Mouse (Mus musculus): ENCODE measurements around the gene Atxn10. TPM values are rescaled to one million over a fixed set of nuclear protein-coding genes. Genes with fewer than 3 reads are reported as not detected.

Gene Atxn10
- total RNA-seq, 4 experiments from 2014 or later, result 289 to 291 (median 289) TPM

GRCm38 (mm10) chr15:85466456-85467067, 130.5 kb downstream of the Atxn10 start:
- no peak for DNase-seq (ENCODE audit: low spot score in 2 of 2)

GRCm38 (mm10) chr15:85469401-85469800, 133.4 kb downstream of the Atxn10 start:
- DNase-seq (ENCODE audit: low spot score in 2 of 2), result no peak

DNA sequence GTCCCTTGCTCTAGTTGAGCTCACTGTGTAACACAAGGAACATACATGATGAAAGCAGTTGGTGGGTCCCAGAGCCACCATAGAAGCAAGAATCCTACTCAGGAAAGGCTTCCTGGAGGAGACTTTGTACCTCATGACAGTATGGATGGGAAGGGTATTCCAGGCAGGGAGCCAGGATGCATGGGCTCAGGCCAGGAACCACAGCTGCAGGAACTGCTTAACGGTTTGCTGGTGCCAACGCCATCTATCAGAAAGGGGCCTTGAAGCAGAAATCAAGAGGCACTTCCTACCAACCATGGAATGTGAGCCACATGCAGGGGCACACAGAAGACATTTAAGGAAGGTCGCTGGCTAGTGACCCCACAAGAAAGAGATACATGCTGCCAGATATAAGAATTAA, 138.7 kb downstream of the Atxn10 start:
- no peak for DNase-seq (ENCODE audit: low spot score in 2 of 2)

DNA sequence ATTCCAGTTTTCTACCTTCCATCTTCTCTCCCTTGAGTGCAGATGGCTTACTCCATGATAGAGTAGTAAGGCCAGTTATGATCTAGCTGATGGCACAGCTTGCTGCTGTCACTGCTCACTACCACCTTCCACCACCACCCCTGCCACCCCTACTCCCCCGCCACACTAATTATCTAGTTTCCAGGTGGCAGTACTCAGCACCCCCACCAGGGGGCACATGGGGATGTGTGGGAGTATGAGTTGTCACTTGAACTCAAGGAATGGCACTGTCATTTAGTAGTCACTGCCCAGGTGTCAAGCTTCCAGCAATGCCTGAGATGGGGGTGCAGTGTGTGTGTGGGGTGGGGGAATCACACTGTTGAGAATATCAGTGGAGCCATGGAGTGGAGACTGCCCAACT, 141.5 kb downstream of the Atxn10 start:
- DNase-seq (ENCODE audit: low spot score in 2 of 2), result peak in 1 of 2 experiments; percentile 58

GRCm38 (mm10) chr15:85479365-85479764, 143.3 kb downstream of the Atxn10 start:
- no peak for DNase-seq (ENCODE audit: low spot score in 2 of 2)

- DNase-seq (ENCODE audit: low spot score in 2 of 2), result no peak
Observed at GRCm38 (mm10) chr15:85479919-85480318, 143.9 kb downstream of the Atxn10 start.

- no peak for DNase-seq (ENCODE audit: low spot score in 2 of 2)
Observed at GRCm38 (mm10) chr15:85480630-85481029, 144.6 kb downstream of the Atxn10 start.

GRCm38 (mm10) chr15:85488900-85489299, 152.9 kb downstream of the Atxn10 start:
- DNase-seq (ENCODE audit: low spot score in 2 of 2), result no peak

GRCm38 (mm10) chr15:85489751-85490150, 153.7 kb downstream of the Atxn10 start:
- no peak for DNase-seq (ENCODE audit: low spot score in 2 of 2)

DNA sequence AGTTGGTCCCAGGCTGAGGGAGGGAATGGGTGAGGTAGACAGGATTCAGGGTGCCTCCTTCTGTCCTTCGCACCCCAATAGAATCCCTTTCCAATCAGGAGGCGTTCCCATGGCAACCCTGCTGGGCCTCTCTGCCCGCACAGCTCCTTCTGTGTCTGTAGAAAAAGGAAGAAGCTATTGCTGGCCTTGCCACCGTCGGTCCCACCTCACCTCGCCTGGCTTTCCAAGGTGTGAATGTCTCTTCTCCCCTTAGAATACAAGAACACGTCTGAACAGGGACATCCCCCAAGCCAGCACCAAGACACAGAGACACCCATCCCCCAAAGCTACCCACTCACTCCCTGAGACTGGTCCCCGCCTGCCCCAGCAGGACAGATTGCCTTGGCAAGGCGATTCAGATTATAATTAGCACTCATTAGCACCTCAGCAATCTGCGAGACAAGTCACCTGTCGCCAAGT, 158.1 kb downstream of the Atxn10 start:
- DNase-seq (ENCODE audit: low spot score in 2 of 2), result peak; percentile 79 to 82

GRCm38 (mm10) chr15:85497548-85497947, 161.5 kb downstream of the Atxn10 start:
- no peak for DNase-seq (ENCODE audit: low spot score in 2 of 2)

DNA sequence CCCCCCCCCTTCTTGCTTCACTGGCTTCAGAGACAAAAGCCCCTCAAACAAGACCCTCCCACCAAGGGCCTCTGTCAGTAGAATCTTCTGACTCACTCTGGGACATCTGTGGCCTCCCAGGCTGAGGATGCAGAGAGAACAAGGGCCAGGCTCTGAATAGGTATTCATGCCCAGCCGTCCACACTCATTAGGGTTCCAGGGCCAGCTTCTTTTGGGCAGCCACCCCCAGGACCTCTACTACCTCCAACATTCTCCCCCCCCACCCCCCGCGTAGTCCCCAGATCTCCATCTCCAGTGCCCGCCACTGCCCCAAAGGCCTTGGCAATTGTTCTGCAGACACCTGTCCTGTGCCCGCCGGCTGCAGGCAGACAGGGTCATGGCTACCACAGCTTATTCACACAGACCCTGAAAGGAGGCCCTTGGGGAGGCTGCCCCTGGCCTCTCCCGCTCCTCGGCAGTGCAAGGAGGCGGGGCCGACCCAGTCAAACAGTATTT, 162.0 kb downstream of the Atxn10 start:
- DNase-seq (ENCODE audit: low spot score in 2 of 2), result no peak

- DNase-seq (ENCODE audit: low spot score in 2 of 2), result no peak
Observed at GRCm38 (mm10) chr15:85500267-85500666, 164.2 kb downstream of the Atxn10 start.

DNA sequence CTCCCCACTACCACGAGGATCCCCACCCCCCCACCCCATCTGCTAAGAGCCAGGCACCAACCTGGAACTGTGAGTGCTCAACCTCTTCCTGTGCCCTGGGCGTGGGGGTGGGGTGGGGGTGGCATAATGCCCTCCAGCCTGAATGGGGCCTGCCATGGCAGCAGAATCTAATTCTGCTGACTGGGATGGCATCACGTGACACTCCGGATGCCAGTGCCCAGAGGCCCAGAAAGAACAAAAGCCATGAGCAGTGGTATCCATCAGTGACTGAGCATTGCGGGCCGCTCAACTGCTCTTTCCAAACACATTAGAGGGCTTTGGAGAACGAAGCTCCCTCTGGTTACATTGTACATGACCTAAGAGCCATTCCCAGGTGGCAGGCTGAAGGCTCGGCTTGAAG, 167.1 kb downstream of the Atxn10 start, which contains the start of gene 7530416G11Rik:
Gene 7530416G11Rik (minus strand): TSS at position 101 of the 400 bp plus-strand sequence.
- DNase-seq (ENCODE audit: low spot score in 2 of 2), result no peak

DNA sequence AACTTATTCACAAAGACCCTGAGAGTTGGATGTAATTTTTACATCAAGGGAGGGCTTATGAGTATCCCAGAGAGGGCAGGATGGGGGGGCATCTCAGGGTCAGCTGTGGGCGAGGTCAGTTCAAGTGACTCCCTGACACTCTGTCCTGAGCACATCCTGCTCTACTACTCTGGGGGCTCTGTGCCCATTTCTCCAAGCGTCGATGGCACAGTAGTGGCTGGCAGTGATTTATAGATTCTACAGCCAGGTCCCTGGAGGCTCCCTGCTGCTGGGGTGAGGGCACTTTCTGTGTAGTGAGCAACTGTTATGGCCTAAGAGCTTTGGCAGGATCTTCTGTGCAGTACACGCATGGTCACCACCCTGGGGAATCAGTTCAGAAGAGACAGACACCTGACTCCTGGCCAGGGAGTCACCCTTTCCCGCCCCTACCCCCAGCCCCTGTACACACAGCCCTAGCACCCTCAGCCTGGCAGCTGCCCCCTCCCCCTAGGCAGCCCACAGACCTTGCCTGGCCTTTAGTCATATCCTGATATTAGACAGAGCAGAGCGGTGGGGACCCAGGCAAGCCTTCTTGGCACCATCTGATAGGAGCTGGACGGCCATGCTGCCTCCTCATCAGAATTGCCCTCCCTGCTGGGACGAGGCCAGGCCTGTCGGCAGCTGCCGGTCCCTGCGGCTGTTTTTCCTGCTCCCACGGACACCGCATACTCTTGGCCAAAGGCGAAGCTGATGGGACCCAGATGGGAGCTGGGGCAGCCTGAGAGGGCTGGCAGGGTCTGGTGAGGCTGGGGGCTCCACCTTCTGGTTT, 169.3 kb downstream of the Atxn10 start:
- no peak for DNase-seq (ENCODE audit: low spot score in 2 of 2)

GRCm38 (mm10) chr15:85506680-85507079, 170.6 kb downstream of the Atxn10 start:
- no peak for DNase-seq (ENCODE audit: low spot score in 2 of 2)

DNA sequence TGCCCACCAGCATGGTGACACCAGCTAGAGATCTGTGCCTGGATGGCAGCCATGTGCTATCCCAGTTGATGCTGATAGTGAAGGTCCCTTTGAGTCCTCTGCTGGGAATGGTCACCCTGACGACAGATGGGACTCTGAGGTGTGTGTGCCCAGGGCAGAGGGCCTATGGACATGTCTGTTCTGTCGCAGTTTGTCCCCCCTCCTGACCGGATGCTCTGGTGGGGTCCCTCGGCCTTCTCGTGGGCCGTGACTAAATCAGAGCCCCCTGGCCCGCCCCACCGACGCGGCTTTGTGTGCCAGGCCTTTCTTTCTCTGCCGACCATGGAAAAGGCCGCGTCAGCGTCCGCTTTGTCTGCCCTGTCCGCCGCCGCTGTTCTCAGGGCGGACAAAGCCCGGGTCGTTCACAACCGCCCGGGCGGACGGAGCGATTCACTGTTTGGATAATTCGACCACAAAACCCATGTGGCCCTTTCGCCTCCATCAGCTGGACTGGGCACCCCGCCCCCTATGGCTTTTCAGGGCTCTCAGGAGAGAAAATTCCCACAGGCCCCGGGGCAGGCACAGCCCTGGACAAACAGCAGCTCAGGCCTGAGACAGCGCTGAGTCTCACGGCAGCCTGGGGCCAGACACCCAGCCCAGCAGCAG, 171.4 kb downstream of the Atxn10 start:
- DNase-seq (ENCODE audit: low spot score in 2 of 2), result no peak

Other genes starting within 250 kb of the Atxn10 start
- under 1 TPM in 2 of 4 experiments, not detected in 2; 0.10 to 0.43 TPM for gene Smc1b, start 204.3 kb upstream of the Atxn10 start, total RNA-seq (2022)
- under 1 TPM in 1 of 4 experiments, not detected in 3; 0.32 TPM for gene Ribc2, start 204.2 kb upstream of the Atxn10 start, total RNA-seq (2022)
- gene Fbln1, start 130.3 kb upstream of the Atxn10 start, total RNA-seq (2022), result 10 to 100 TPM; 13.0 to 19.7 (median 16.1) TPM
- gene 7530416G11Rik, start 167.0 kb downstream of the Atxn10 start, total RNA-seq (2022), result not detected
- 10 to 100 TPM; 45.9 to 52.4 (median 49.1) TPM for gene Wnt7b, start 246.2 kb downstream of the Atxn10 start, total RNA-seq (2022)

Data from layer of hippocampus, adult 8-10 months (tissue).